Mouse (Mus musculus) hindbrain, embryonic 14.5 days (tissue): ENCODE results near the gene Smtnl1. TPM values are rescaled to one million over a fixed set of nuclear protein-coding genes. Genes with fewer than 3 reads are reported as not detected.

Experiments used
- ATAC-seq: fragments of 200-750 bp; cut with Nextera tagmentation; 2 replicates; pipeline ENCODE4 v1.8.0; 2017; ENCODE audit warnings: moderate number of reproducible peaks, mild to moderate bottlenecking, moderate TSS enrichment, moderate library complexity; ENCODE audit not compliant: low FRiP score
- DNase-seq: peaks from one replicate; pipeline ENCODE4 v3.0.0-alpha.2; 2015; ENCODE audit warnings: low spot score
- H3K27ac ChIP-seq: fragments of 300-500 bp; sonication (generic); 2 replicates; pipeline ENCODE4 v1.5.1; 2014; ENCODE audit warnings: mild to moderate bottlenecking, moderate library complexity
- H3K27me3 ChIP-seq: fragments of 300-500 bp; sonication (generic); 2 replicates; pipeline ENCODE4 v1.6.1; 2014; ENCODE audit warnings: mild to moderate bottlenecking, low read length, mixed read lengths; ENCODE audit not compliant: control insufficient read depth, insufficient read depth
- H3K36me3 ChIP-seq: fragments of 300-500 bp; sonication (generic); replicated peaks from 2 replicates; pipeline ENCODE4 v1.6.1; 2014; ENCODE audit not compliant: control insufficient read depth, insufficient read depth
- H3K4me1 ChIP-seq: fragments of 300-500 bp; sonication (generic); replicated peaks from 2 replicates; pipeline ENCODE4 v1.6.1; 2014; ENCODE audit warnings: antibody characterized with exemption, low read length, mixed read lengths; ENCODE audit not compliant: control insufficient read depth, insufficient read depth
- H3K4me2 ChIP-seq: fragments of 300-500 bp; sonication (generic); replicated peaks from 2 replicates; pipeline ENCODE4 v1.6.1; 2014; ENCODE audit warnings: mild to moderate bottlenecking, moderate library complexity
- H3K4me3 ChIP-seq: fragments of 300-500 bp; sonication (generic); replicated peaks from 2 replicates; pipeline ENCODE4 v1.5.1; 2014; ENCODE audit warnings: mild to moderate bottlenecking, low read length
- H3K9ac ChIP-seq: fragments of 300-500 bp; sonication (generic); 2 replicates; pipeline ENCODE4 v1.6.1; 2014
- H3K9me3 ChIP-seq: fragments of 300-500 bp; sonication (generic); 2 replicates; pipeline ENCODE4 v1.6.1; 2016; ENCODE audit warnings: low read length; ENCODE audit not compliant: control insufficient read depth
- WGBS: fragments of 180-500 bp; shearing (Covaris S2); extraction: QIAGEN DNeasy Blood & Tissue Kit; methylation state at CpG from one replicate; pipeline ENCODE4 v1.1.7; 2014; 5-methylcytosine and 5-hydroxymethylcytosine counted together
- polyA plus RNA-seq: library from polyadenylated mRNA; unstranded; fragments of >200 nt; fragmentation: Nextera tagmentation; extraction: Ambion mirVana; gene quantifications from 2 replicates; pipeline ENCODE4 v1.2.1, GENCODE M21; 2014

The Smtnl1 gene
- polyA plus RNA-seq, 1 experiment from 2014 or later, result not detected

- Histone ChIP-seq H3K36me3 (no peaks in the 10 kb centered on the region), H3K4me2 (no peak overlapping the region), H3K4me3 (no peak overlapping the region), H3K9ac (no peak overlapping the region), H3K27ac (no peak overlapping the region), H3K27me3 (no peaks in the 10 kb centered on the region), H3K4me1 (0 out of 2 replicates have a peak, but pooled peaks cover 5% of the 10 kb centered on the region), H3K9me3 (no peaks in the 10 kb centered on the region)
- WGBS, result 52% methylated on average over 2 of the region's 2 CpGs
- peak; percentile 59 for DNase-seq
- ATAC-seq, result peak; percentile 41; the same call in 1 of the 2 replicates
Measured at GRCm38 (mm10) chr2:84855732-84856131, 33.3 kb upstream of the Smtnl1 start.

GRCm38 (mm10) chr2:84851130-84852040 is 28.9 kb upstream of the Smtnl1 start:
- Histone ChIP-seq H3K27me3 (no peaks in the 10 kb centered on the region), H3K9ac (no peak overlapping the region), H3K4me1 (0 out of 2 replicates have a peak, but pooled peaks cover 5% of the 10 kb centered on the region), H3K27ac (no peak overlapping the region), H3K9me3 (no peaks in the 10 kb centered on the region), H3K36me3 (no peaks in the 10 kb centered on the region), H3K4me2 (peak overlapping the region; percentile 22; the same call in 1 of the 2 replicates), H3K4me3 (no peak overlapping the region)
- DNase-seq (no peak), ATAC-seq (peak; percentile 44; the same call in 1 of the 2 replicates)
- 39% methylated on average over 23 of the region's 23 CpGs for WGBS

- Histone ChIP-seq H3K9me3 (no peaks in the 10 kb centered on the region), H3K4me3 (no peak overlapping the region), H3K27ac (no peak overlapping the region), H3K4me1 (0 out of 2 replicates have a peak, but pooled peaks cover 5% of the 10 kb centered on the region), H3K27me3 (no peaks in the 10 kb centered on the region), H3K36me3 (no peaks in the 10 kb centered on the region), H3K4me2 (no peak overlapping the region; the same call in 1 of the 2 replicates), H3K9ac (no peak overlapping the region)
- WGBS, result 70% methylated on average over 7 of the region's 7 CpGs
- no peak for ATAC-seq
- DNase-seq, result no peak
Measured at GRCm38 (mm10) chr2:84850407-84851129, 28.1 kb upstream of the Smtnl1 start.

DNA sequence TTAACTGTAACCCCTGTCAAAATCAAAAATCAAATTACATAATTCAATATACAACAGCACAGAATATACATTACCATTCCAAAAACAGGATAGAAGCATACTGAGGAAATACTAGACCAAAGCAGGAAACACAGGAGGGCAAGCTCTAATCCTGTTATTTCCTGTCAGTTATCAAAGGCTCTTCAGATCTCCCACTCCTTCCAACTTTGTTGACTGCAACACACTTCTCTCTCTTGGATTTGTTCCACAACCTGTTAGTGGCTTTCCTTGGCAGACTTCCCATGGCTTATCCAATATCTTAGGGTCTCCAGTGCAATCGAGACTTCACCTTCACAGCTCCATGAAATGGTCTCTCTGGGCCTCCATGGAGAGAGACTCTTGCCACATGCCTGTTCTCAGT is 22.8 kb upstream of the Smtnl1 start:
- H3K9ac ChIP-seq, result no peak overlapping the region
- peaks cover 16% of the 10 kb centered on the region for H3K27me3 ChIP-seq
- no peak overlapping the region for H3K27ac ChIP-seq
- no peaks in the 10 kb centered on the region for H3K9me3 ChIP-seq
- H3K4me1 ChIP-seq, result no peaks in the 10 kb centered on the region; the same call in 1 of the 2 replicates
- 71% methylated on average over 1 of the region's 1 CpGs for WGBS
- no peak overlapping the region for H3K4me2 ChIP-seq
- H3K36me3 ChIP-seq, result no peaks in the 10 kb centered on the region
- no peak overlapping the region for H3K4me3 ChIP-seq
- DNase-seq (no peak), ATAC-seq (no peak)

DNA sequence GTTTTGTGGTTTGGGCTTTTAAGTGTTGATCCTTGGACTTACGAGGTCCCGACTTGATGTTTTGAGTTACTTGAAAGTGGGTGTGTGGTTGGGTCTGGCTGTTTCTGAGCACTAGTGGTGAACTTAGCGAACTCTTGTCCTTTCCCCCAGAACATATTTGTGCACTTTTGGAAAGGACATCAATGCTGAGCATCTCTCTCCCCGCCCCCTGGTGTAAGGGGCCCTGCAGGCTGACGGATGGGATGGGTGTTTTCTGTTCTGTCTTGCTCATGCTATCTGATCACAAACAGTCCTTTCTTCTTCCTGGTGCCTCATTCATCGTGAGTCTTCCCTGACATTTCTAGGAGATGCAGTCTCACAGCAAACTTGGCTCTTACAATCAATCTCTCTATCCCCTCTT is 21.2 kb upstream of the Smtnl1 start:
- H3K4me2 ChIP-seq, result no peak overlapping the region
- H3K9me3 ChIP-seq, result no peaks in the 10 kb centered on the region
- H3K36me3 ChIP-seq, result no peaks in the 10 kb centered on the region
- WGBS, result 81% methylated on average over 6 of the region's 6 CpGs
- no peak overlapping the region for H3K9ac ChIP-seq
- ATAC-seq, result no peak
- peaks cover 30% of the 10 kb centered on the region for H3K27me3 ChIP-seq
- H3K4me3 ChIP-seq, result no peak overlapping the region
- DNase-seq, result no peak
- peaks cover 8% of the 10 kb centered on the region; the same call in 1 of the 2 replicates for H3K4me1 ChIP-seq
- no peak overlapping the region for H3K27ac ChIP-seq

GRCm38 (mm10) chr2:84841905-84842304 is 19.5 kb upstream of the Smtnl1 start:
- no peak overlapping the region for H3K9ac ChIP-seq
- H3K4me2 ChIP-seq, result no peak overlapping the region

DNA sequence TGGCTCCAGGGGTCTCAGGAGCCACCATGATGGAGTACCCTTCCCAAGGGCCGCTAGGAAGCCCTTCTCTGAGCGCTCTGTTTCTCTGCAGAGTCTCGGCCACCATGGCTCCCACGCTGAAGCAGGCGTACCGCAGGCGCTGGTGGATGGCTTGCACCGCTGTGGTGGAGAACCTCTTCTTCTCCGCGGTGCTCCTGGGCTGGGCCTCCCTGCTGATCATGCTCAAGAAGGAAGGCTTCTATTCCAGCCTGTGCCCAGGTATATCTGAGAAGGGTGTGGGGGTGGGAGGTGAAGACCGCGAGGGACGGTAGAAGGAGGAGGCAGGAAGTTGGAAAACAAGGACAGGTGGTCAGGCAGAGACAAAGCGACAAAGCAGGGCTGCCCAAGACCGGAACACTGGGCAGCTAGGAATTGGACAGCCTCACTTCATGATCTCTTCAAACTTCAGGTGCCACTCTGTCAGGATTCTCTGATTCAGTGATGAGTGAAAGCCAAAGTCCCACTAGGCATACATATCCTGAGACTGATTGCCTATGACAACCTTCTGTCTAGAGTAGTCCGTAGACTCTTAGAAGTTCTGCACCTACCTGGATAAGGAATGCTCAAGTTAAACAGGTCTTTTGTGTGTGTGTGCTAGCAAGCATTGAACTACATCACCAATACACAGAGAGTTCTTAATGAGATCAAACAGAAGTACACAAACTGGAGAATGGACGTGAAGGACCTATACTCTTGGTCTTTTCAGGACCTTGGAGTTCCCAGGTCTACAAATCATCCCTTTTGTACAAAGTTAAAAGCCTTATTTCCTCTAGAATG is 18.5 kb upstream of the Smtnl1 start:
- peak; percentile 15; the same call in 1 of the 2 replicates for ATAC-seq
- no peaks in the 10 kb centered on the region for H3K9me3 ChIP-seq
- DNase-seq, result no peak
- peak overlapping the region; percentile 41 for H3K9ac ChIP-seq
- WGBS, result 10% methylated on average over 17 of the region's 17 CpGs
- H3K27ac ChIP-seq, result no peak overlapping the region
- peaks cover 8% of the 10 kb centered on the region; the same call in 1 of the 2 replicates for H3K4me1 ChIP-seq
- no peaks in the 10 kb centered on the region for H3K36me3 ChIP-seq
- H3K4me3 ChIP-seq, result peak overlapping the region; percentile 44
- H3K27me3 ChIP-seq, result peaks cover 46% of the 10 kb centered on the region
- peak overlapping the region; percentile 93 for H3K4me2 ChIP-seq

More at GRCm38 (mm10) chr2:84841905-84842304, 19.5 kb upstream of the Smtnl1 start:
- H3K27ac ChIP-seq, result no peak overlapping the region
- peaks cover 8% of the 10 kb centered on the region; the same call in 1 of the 2 replicates for H3K4me1 ChIP-seq
- DNase-seq (no peak), ATAC-seq (no peak)
- H3K9me3 ChIP-seq, result no peaks in the 10 kb centered on the region
- no peaks in the 10 kb centered on the region for H3K36me3 ChIP-seq
- no peak overlapping the region for H3K4me3 ChIP-seq
- peaks cover 46% of the 10 kb centered on the region for H3K27me3 ChIP-seq

- WGBS, result under 1% methylated on average over 54 of the region's 54 CpGs
- Histone ChIP-seq H3K9ac (peak overlapping the region; percentile 41), H3K36me3 (no peaks in the 10 kb centered on the region), H3K4me2 (peak overlapping the region; percentile 93), H3K4me1 (peaks cover 8% of the 10 kb centered on the region; the same call in 1 of the 2 replicates), H3K9me3 (no peaks in the 10 kb centered on the region), H3K27me3 (peaks cover 46% of the 10 kb centered on the region), H3K27ac (no peak overlapping the region), H3K4me3 (peak overlapping the region; percentile 44)
- DNase-seq, result peak; percentile 56
- peak; percentile 80 for ATAC-seq
Measured at GRCm38 (mm10) chr2:84840016-84840747, 17.7 kb upstream of the Smtnl1 start.
